Mouse (Mus musculus) spleen, adult 18-20 months (tissue): ENCODE results near the gene Igfbp6.
"Not testable (repeated sequence)": the region's sequence is repeated elsewhere in the genome, so short reads cannot be mapped to it uniquely, and the experiment has no call there.

Experiments used
- DNase-seq, 2 experiments: peaks; one replicate each; pipeline ENCODE4 v3.0.0; 2022; ENCODE audit warnings: mixed read lengths in 2 of 2

Gene Igfbp6

DNA sequence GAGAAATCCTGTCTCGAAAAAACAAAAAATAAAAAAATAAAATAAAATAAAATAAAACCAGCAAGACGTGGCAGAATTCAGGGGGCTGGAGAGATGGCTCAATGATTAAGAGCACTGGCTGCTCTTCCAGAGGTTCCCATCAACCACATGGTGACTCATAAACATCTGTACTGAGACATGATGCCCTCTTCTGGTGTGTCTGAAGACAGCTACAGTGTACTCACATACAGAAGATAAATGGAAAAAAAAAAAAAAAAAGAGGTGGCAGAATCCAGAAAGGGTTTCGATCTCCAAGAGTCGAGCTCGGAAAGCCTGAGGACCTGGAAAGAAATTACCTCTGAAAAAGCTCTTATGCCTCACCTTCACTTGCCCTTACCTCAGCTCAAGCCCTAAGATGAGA, 3.0 kb upstream of the Igfbp6 start:
- DNase-seq = no peak

DNA sequence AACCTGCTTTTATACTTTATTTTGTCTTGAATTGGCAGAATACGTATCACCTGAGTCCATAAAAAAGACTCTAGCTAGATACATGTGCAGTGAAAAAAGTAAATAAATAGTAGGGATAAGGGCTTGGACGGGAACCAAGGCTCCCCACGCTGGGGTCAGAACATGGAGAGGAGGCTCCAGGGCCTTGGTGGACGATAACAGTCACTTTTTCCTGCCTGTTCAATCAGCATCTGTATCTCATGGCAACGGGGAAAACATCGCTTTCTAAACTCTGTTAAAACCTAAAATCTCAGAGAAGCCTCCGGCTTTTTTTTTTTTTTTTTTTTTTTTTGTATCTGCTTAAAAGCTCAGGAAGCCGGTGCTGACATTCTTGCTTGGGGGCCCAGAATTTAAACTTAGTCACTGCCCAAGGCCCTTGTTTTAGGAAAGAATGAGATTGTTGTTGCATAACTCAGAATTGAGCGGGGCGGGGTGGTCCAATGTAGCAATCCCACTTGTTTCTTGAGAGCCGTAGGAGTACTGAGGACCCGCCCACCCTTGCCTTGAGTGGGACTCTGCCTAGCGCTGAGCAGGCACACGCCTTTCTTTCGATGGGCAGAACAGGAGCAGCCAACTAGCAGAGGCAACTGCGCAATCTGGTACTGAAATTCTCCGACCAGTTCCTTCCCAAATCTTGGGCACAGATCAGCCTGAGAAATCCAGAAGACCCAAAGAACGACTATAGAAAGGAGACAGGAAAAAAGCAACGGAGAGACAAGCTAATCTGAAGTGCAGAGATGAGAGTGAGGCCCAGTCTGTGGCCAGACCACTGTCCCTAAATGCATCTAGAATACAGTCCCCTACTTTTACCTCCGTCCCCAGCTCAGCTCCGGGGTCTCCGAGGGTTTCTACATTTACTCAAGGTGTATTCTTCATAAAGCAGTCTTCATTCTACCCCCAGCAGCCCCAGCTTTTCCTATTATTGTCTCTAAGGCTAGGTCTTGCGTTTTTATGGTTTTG, 949 bp upstream of the Igfbp6 start:
- DNase-seq = no peak

GRCm38 (mm10) chr15:102144726-102145125, 564 bp downstream of the Igfbp6 start:
- DNase-seq = no peak

- DNase-seq = no peak
These were observed 1.2 kb downstream of the Igfbp6 start for GRCm38 (mm10) chr15:102145330-102145729.

DNA sequence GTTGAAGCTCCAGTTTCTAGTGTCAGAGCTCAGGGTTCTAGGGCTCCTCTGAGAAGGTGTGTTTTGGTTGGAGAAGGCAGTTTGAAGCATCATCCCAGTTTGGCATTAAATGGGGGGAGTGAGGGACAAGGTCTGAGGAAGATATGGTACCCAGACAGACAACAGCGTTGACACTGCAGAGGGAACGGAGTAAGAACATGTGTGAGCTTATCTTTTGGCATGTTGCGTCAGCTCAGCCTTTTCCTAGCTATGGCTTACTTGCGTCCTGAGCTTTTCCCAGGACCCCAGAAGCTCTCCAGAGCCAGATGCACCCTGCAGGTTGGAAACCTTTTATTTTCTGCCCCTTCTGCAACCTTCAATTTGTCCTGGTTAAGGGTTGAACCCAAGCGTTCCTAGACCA, 1.9 kb downstream of the Igfbp6 start:
- DNase-seq = no peak

- DNase-seq = peak in 1 of 2 experiments; percentile 41
These were observed 2.7 kb downstream of the Igfbp6 start for GRCm38 (mm10) chr15:102146882-102147281.

DNA sequence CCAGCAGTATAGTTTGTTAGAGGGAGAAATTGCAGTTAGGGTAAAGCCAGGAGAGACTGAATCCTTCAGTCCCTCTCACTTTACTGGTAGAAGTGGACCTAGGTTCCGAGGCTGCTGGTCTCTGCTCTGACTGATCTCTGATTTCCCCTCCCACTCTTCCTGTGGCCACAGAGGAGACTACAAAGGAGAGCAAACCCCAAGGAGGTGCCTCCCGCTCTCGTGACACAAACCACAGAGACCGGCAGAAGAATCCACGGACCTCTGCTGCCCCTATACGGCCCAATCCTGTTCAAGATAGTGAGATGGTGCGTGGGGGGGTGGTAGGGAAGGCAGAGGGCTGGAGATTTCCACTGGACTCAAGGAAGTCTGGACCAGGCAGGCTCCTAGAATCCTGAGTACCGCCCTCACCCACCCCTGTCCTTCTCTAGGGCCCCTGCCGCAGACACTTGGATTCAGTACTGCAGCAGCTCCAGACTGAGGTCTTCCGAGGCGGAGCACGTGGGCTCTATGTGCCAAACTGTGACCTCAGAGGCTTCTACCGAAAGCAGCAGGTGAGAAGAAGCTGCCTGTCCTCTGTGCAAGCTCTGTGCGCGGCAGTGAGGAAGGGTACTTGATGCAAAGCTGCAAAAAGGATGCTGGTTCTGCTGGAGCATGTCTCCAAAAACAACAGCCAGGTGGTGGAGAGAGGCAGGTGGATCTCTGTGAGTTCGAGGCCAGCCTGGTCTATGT, 3.7 kb downstream of the Igfbp6 start:
- DNase-seq = no peak

DNA sequence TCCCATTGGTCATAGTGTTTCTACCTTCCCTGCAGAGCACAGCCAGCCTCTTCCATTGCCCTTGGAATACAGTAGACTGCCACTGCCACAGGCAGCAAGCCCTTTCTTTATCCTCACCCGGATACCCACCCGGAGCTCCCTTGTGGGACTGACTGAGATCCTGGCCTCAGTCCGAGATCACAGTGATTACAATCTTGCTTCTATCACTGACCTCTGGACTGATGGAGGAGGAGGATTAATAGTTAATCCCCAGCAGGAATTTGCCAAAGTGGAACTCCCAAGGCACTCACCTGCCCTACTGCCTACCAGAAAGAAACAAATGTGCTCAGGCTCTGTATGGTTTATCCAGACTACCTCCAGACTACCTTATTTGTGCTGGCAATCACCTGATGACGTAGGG, 5.4 kb downstream of the Igfbp6 start:
- no peak for DNase-seq

DNA sequence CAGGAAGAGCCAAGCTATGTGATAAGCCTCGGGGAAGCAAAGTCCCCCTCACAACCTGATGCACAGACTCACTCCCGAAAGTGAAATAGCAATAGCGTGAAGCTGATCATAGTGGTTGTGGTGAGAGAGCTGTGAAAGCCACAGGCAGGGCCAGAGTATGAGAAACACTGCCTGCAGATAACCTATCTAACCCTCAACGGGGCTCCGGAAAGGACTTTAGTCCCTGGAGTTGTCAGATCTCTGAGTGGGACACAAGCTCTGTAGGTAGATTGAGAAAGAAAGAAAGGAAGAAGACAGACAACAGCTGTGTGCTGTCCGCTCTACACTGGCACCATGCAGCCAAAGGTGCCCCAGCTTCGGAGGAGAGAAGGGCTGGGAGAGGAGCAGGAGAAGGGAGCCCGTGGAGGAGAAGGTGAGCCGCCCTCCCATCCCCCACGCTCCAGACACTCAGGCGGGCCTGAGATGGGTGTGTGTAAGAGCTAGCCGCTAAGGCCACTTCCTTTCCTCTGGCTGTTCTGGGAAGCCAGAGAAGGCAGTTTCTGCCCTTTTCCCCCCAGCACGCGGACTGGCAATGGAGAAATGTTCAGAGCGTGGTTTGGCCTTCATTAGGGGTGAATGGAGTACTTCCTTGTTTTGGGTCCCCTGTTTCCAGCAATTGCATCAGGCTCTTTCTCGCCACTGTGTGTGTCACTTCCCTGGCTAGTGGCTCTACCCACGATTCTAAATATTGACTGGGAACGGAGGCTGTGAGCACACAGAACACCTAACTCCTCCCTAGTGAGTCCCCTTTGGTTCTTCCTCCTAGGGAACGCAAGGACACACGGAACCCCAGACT, 6.4 kb downstream of the Igfbp6 start, which contains the start of gene Soat2:
Gene Soat2 (plus strand): TSS at position 226 of the 835 bp plus-strand sequence.
- peak in 1 of 2 experiments; percentile 25 for DNase-seq

DNA sequence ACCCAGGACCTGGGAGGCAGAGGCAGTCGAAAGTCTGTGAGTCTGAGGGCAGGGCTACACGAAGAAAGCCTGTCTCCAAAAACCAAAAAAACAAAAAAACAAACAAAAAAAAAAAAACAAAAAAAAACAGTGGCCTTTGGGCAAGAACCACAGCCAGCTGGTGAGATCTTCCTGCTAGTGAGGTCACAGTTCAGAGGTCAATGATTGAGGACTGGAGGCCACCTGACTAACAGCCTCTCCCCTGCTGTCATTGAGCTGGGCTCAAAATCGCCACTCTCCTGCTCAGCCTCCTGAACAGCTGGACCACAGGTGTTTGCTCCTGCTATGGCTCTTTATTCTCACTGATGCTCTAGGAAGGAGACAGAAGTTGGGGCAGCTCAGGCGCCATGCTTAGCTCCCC, 8.5 kb downstream of the Igfbp6 start:
- DNase-seq = no peak

GRCm38 (mm10) chr15:102155006-102155405, 10.8 kb downstream of the Igfbp6 start:
- DNase-seq = not testable (repeated sequence)

GRCm38 (mm10) chr15:102156836-102157235, 12.7 kb downstream of the Igfbp6 start:
- no peak for DNase-seq

DNA sequence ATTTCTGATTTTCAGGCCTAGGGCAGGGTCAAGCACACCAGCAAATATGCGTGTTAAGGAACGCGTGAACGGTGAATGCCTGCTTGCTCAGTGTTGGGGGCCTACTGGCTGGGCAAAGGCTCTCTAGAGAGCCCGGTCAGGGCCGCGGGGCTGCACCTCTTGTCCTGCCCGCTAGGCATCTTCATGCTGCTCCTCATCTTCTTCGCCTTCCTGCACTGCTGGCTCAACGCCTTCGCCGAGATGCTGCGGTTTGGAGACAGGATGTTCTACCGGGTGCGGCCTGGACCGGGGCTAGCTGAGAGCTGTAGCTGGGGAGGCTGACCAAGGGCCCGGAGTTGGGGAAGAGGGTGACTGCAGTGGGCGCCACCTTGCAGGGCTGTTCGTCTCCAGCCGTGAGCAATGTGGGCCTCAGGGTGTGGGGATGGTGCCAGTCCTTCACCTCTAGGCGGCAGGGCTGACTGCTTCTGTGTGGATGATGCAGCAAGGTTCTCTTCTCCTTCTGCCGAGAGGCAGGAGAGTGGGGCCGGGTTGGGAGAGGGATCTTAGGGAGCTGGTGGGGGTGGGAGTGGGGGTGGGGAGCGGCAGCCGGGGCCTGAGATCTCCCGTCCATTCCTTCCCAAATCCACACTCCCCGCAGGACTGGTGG, 16.4 kb downstream of the Igfbp6 start:
- DNase-seq = no peak

GRCm38 (mm10) chr15:102163900-102164693, 19.9 kb downstream of the Igfbp6 start:
- DNase-seq = no peak

- DNase-seq = no peak
These were observed 21.4 kb downstream of the Igfbp6 start for GRCm38 (mm10) chr15:102165468-102166100.

GRCm38 (mm10) chr15:102167620-102168021, 23.5 kb downstream of the Igfbp6 start:
- DNase-seq = no peak

GRCm38 (mm10) chr15:102169064-102169463, 24.9 kb downstream of the Igfbp6 start:
- no peak for DNase-seq

GRCm38 (mm10) chr15:102173581-102173980, 29.4 kb downstream of the Igfbp6 start:
- no peak for DNase-seq

DNA sequence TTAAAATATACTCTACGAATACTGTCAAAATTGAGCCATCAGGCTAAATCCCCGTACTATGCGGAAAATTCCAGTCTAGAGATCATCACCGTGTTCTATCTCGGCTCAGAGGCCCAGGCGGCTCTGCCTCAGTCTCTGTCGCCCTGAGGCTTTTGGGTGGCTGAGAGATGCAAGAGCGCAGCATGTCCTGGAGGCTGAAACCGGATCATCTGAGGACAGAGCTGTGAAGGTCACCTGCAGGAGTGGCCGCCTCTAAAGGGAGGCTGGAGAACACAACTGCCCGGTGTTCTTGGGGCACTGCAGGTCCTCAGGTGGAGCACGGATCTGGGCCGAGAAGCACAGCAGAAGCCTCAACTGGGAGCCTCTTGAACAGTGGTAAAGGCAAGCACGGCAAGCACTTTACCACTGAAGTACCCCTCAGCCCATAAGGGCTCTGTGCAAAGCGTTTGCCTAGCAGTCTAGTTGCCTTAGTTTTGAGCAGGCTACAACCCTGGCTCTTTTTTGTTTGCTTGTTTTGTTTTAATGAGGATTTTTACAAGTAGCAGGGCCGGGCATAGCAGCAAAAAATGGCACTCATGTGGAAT, 31.7 kb downstream of the Igfbp6 start:
- no peak for DNase-seq

- DNase-seq = no peak
These were observed 32.6 kb downstream of the Igfbp6 start for GRCm38 (mm10) chr15:102176571-102177316.
